ENCODE assay signal across 8 mouse cellular contexts in genomic region chr10:80655406-80656129, GRCm38 (mm10). TPM values are rescaled to one million over a fixed set of nuclear protein-coding genes. Genes with fewer than 3 reads are reported as not detected.
A peak's percentile ranks its signal among the peaks of the same experiment; 100 is the strongest.
DNase-seq lines count a peak whose midpoint lies in the region; ATAC-seq and TF ChIP-seq lines count a peak whose summit lies in the region.

No protein-coding gene starts in this region.

- 2% methylated on average over 12 of the region's 12 CpGs for WGBS in cerebellum, adult 2 months
- WGBS in neural tube, embryonic 11.5 days: 3% methylated on average over 12 of the region's 12 CpGs
- 1% methylated on average over 12 of the region's 12 CpGs for WGBS in limb, embryonic 13.5 days
- 8% methylated on average over 6 of the region's 12 CpGs for WGBS in stomach, embryonic 14.5 days

- peak; percentile 48 for ATAC-seq in neural tube, embryonic 11.5 days (ENCODE audit: insufficient read depth, low FRiP score, low TSS enrichment)
- ATAC-seq in limb, embryonic 13.5 days (ENCODE audit: low FRiP score, low read depth): peak; percentile 51
- peak; percentile 29; the same call in 1 of the 2 replicates for ATAC-seq in stomach, embryonic 14.5 days (ENCODE audit: insufficient number of reproducible peaks, insufficient read depth, low FRiP score, low read depth)

- peak overlapping the region; percentile 31; the same call in 1 of the 2 replicates for H3K27ac ChIP-seq in cerebellum, adult 2 months (ENCODE audit: insufficient read depth, low read length)
- H3K27ac ChIP-seq in neural tube, embryonic 11.5 days (ENCODE audit: low read depth, low read length): 0 out of 2 replicates have a peak overlapping the region, but pooled peaks have one; percentile 58
- H3K27ac ChIP-seq in limb, embryonic 13.5 days: peak overlapping the region; percentile 59; the same call in 1 of the 2 replicates
- H3K27ac ChIP-seq in stomach, embryonic 14.5 days (ENCODE audit: low read length): peak overlapping the region; percentile 63; the same call in 1 of the 2 replicates

- peak overlapping the region; percentile 58 for H3K4me3 ChIP-seq in cerebellum, adult 2 months (replicated peaks; ENCODE audit: insufficient read depth, low read depth, low read length)
- H3K4me3 ChIP-seq in neural tube, embryonic 11.5 days (ENCODE audit: low read depth, low read length): peak overlapping the region; percentile 92
- H3K4me3 ChIP-seq in limb, embryonic 13.5 days: peak overlapping the region; percentile 71
- H3K4me3 ChIP-seq in stomach, embryonic 14.5 days (ENCODE audit: low read depth, low read length): peak overlapping the region; percentile 96

- no peaks in the 10 kb centered on the region for H3K9me3 ChIP-seq in neural tube, embryonic 11.5 days (ENCODE audit: control insufficient read depth, low read length)
- no peaks in the 10 kb centered on the region for H3K9me3 ChIP-seq in limb, embryonic 13.5 days
- no peaks in the 10 kb centered on the region for H3K9me3 ChIP-seq in stomach, embryonic 14.5 days (ENCODE audit: control insufficient read depth, low read depth, low read length)

- H3K27me3 ChIP-seq in cerebellum, adult 2 months (ENCODE audit: control insufficient read depth, insufficient read depth, low read length): no peaks in the 10 kb centered on the region
- no peaks in the 10 kb centered on the region for H3K27me3 ChIP-seq in neural tube, embryonic 11.5 days (ENCODE audit: control insufficient read depth, insufficient read depth, low read length)
- H3K27me3 ChIP-seq in limb, embryonic 13.5 days: no peaks in the 10 kb centered on the region
- H3K27me3 ChIP-seq in stomach, embryonic 14.5 days (ENCODE audit: control insufficient read depth, insufficient read depth, low read length): no peaks in the 10 kb centered on the region

- TF ChIP-seq CTCF in cerebellum, adult 2 months (IDR thresholded peaks at IDR 0.05; ENCODE audit: borderline replicate concordance, insufficient read depth, low read depth, low read length): no peak

- H3K4me2 ChIP-seq in neural tube, embryonic 11.5 days (ENCODE audit: low read depth): peak overlapping the region; percentile 92
- peak overlapping the region; percentile 90 for H3K4me2 ChIP-seq in limb, embryonic 13.5 days (replicated peaks)
- peak overlapping the region; percentile 91 for H3K4me2 ChIP-seq in stomach, embryonic 14.5 days (replicated peaks; ENCODE audit: low read depth, low read length)

- peaks cover 25% of the 10 kb centered on the region for H3K4me1 ChIP-seq in cerebellum, adult 2 months (ENCODE audit: control insufficient read depth, insufficient read depth, low read length)
- H3K4me1 ChIP-seq in neural tube, embryonic 11.5 days (ENCODE audit: control insufficient read depth, insufficient read depth, low read length): peaks cover 8% of the 10 kb centered on the region
- H3K4me1 ChIP-seq in limb, embryonic 13.5 days: peaks cover 29% of the 10 kb centered on the region
- H3K4me1 ChIP-seq in stomach, embryonic 14.5 days (ENCODE audit: control insufficient read depth, insufficient read depth, low read length): peaks cover 17% of the 10 kb centered on the region

- no peaks in the 10 kb centered on the region for H3K36me3 ChIP-seq in neural tube, embryonic 11.5 days (ENCODE audit: control insufficient read depth, insufficient read depth, low read length)
- H3K36me3 ChIP-seq in limb, embryonic 13.5 days: peaks cover 12% of the 10 kb centered on the region
- no peaks in the 10 kb centered on the region; the same call in 1 of the 2 replicates for H3K36me3 ChIP-seq in stomach, embryonic 14.5 days (ENCODE audit: control insufficient read depth, insufficient read depth, low read length)

- peak overlapping the region; percentile 95 for H3K9ac ChIP-seq in neural tube, embryonic 11.5 days (ENCODE audit: low read length)
- peak overlapping the region; percentile 94 for H3K9ac ChIP-seq in limb, embryonic 13.5 days
- H3K9ac ChIP-seq in stomach, embryonic 14.5 days (replicated peaks; ENCODE audit: low read depth, low read length): peak overlapping the region; percentile 96

- TF ChIP-seq POLR2A in cerebellum, adult 2 months (IDR thresholded peaks at IDR 0.05; ENCODE audit: borderline replicate concordance, insufficient read depth, low read length): no peak

- peak in 1 of 2 experiments; percentile 25 for DNase-seq in cerebellum, adult 2 months
- no peak for DNase-seq in cerebellum, adult 11-12 months
- DNase-seq in neural tube, embryonic 11.5 days (ENCODE audit: low spot score): no peak
- no peak for DNase-seq in neural tube, embryonic 10.5 days (ENCODE audit: extremely low spot score, low spot score)
- DNase-seq in adrenal gland, postnatal 36 days: no peak
- DNase-seq in T-cell, adult 2 months (ENCODE audit: low spot score): no peak

RNA-seq across cellular contexts. Expression of gene Btbd2, which starts 1.3 kb away (rescaled TPM):
- 106 and 108 TPM in 2 replicates for polyA plus RNA-seq in cerebellum, adult 2 months (2012; rRNA removed)
- polyA plus RNA-seq in neural tube, embryonic 11.5 days (2014; fragmentation: Nextera tagmentation; extraction: Ambion mirVana): 71.1 and 78.8 TPM in 2 replicates
- 77.8 and 83.5 TPM in 2 replicates for polyA plus RNA-seq in limb, embryonic 13.5 days (2015; fragmentation: Nextera tagmentation; extraction: Ambion mirVana)
- polyA plus RNA-seq in stomach, embryonic 14.5 days (2014; fragmentation: Nextera tagmentation; extraction: Ambion mirVana): 46.3 and 64.2 TPM in 2 replicates
- total RNA-seq in adrenal gland, postnatal 36 days (2021): 10 to 100 TPM; 61.7 to 71.2 TPM

RNA-seq across cellular contexts. Expression of gene Mknk2, which starts 22.3 kb away (rescaled TPM):
- polyA plus RNA-seq in cerebellum, adult 2 months (2012; rRNA removed): 59.3 and 64.4 TPM in 2 replicates
- 79.5 and 85.5 TPM in 2 replicates for polyA plus RNA-seq in neural tube, embryonic 11.5 days (2014; fragmentation: Nextera tagmentation; extraction: Ambion mirVana)
- 86.1 and 87.8 TPM in 2 replicates for polyA plus RNA-seq in limb, embryonic 13.5 days (2015; fragmentation: Nextera tagmentation; extraction: Ambion mirVana)
- polyA plus RNA-seq in stomach, embryonic 14.5 days (2014; fragmentation: Nextera tagmentation; extraction: Ambion mirVana): 71.3 and 75.5 TPM in 2 replicates
- 100 to 1,000 TPM; 178 to 198 TPM for total RNA-seq in adrenal gland, postnatal 36 days (2021)

RNA-seq across cellular contexts. Expression of gene Csnk1g2, which starts 32.9 kb away (rescaled TPM):
- 208 and 218 TPM in 2 replicates for polyA plus RNA-seq in cerebellum, adult 2 months (2012; rRNA removed)
- 117 TPM in 2 replicates for polyA plus RNA-seq in neural tube, embryonic 11.5 days (2014; fragmentation: Nextera tagmentation; extraction: Ambion mirVana)
- 148 and 159 TPM in 2 replicates for polyA plus RNA-seq in limb, embryonic 13.5 days (2015; fragmentation: Nextera tagmentation; extraction: Ambion mirVana)
- 43.5 and 67.4 TPM in 2 replicates for polyA plus RNA-seq in stomach, embryonic 14.5 days (2014; fragmentation: Nextera tagmentation; extraction: Ambion mirVana)
- 100 to 1,000 TPM; 129 to 135 TPM for total RNA-seq in adrenal gland, postnatal 36 days (2021)

RNA-seq across cellular contexts. Expression of gene Mob3a, which starts 46.2 kb away (rescaled TPM):
- 12.6 and 14.2 TPM in 2 replicates for polyA plus RNA-seq in cerebellum, adult 2 months (2012; rRNA removed)
- polyA plus RNA-seq in neural tube, embryonic 11.5 days (2014; fragmentation: Nextera tagmentation; extraction: Ambion mirVana): 58.9 and 60.3 TPM in 2 replicates
- polyA plus RNA-seq in limb, embryonic 13.5 days (2015; fragmentation: Nextera tagmentation; extraction: Ambion mirVana): 55.3 and 55.7 TPM in 2 replicates
- polyA plus RNA-seq in stomach, embryonic 14.5 days (2014; fragmentation: Nextera tagmentation; extraction: Ambion mirVana): 47.9 and 51.1 TPM in 2 replicates
- 10 to 100 TPM; 19.4 to 20.1 TPM for total RNA-seq in adrenal gland, postnatal 36 days (2021)

RNA-seq across cellular contexts. Expression of gene Izumo4, which starts 46.4 kb away (rescaled TPM):
- 112 and 117 TPM in 2 replicates for polyA plus RNA-seq in cerebellum, adult 2 months (2012; rRNA removed)
- polyA plus RNA-seq in neural tube, embryonic 11.5 days (2014; fragmentation: Nextera tagmentation; extraction: Ambion mirVana): 10.6 and 11.5 TPM in 2 replicates
- polyA plus RNA-seq in limb, embryonic 13.5 days (2015; fragmentation: Nextera tagmentation; extraction: Ambion mirVana): 24.2 and 25.6 TPM in 2 replicates
- 16.7 and 18.4 TPM in 2 replicates for polyA plus RNA-seq in stomach, embryonic 14.5 days (2014; fragmentation: Nextera tagmentation; extraction: Ambion mirVana)
- 10 to 100 TPM in 1 of 2 experiments, 1 to 10 TPM in 1; 9.9 to 16.6 TPM for total RNA-seq in adrenal gland, postnatal 36 days (2021)
